Mouse (Mus musculus) embryonic facial prominence, embryonic 10.5 days (tissue): ENCODE measurements at regions not wholly inside any gene's neighbourhood (a gene's known extent, or its start where the extent isn't known, plus 50 kb on each side); places are given as distances from the start of the nearest gene placed in this dataset.

ENCODE experiments used
- DNase-seq: peaks from one replicate; pipeline ENCODE4 v3.0.0-alpha.2; 2017; ENCODE audit warnings: low spot score
- H3K27ac ChIP-seq: fragments of 300-500 bp; sonication (generic); replicated peaks from 2 replicates; pipeline ENCODE4 v1.5.1; 2016; ENCODE audit warnings: mild to moderate bottlenecking
- H3K27me3 ChIP-seq: fragments of 300-500 bp; sonication (generic); replicated peaks from 2 replicates; pipeline ENCODE4 v1.6.1; 2016; ENCODE audit warnings: low read depth, mild to moderate bottlenecking; ENCODE audit not compliant: poor library complexity, severe bottlenecking
- H3K36me3 ChIP-seq: fragments of 300-500 bp; sonication (generic); replicated peaks from 2 replicates; pipeline ENCODE4 v1.6.1; 2016; ENCODE audit warnings: mild to moderate bottlenecking, moderate library complexity
- H3K4me1 ChIP-seq: fragments of 300-500 bp; sonication (generic); 2 replicates; pipeline ENCODE4 v1.6.1; 2016
- H3K4me3 ChIP-seq: fragments of 300-500 bp; sonication (generic); 2 replicates; pipeline ENCODE4 v1.5.1; 2016; ENCODE audit warnings: mild to moderate bottlenecking, moderate library complexity
- H3K9me3 ChIP-seq: fragments of 300-500 bp; sonication (generic); 2 replicates; pipeline ENCODE4 v1.6.1; 2016; ENCODE audit warnings: mild to moderate bottlenecking
- WGBS: fragments of 180-500 bp; shearing (Covaris S2); methylation state at CpG from one replicate; pipeline ENCODE4 v1.1.7; 2016; 5-methylcytosine and 5-hydroxymethylcytosine counted together

GRCm38 (mm10) chr9:113057415-113057814 is 650.6 kb downstream of the Pdcd6ip start:
- 87% methylated on average over 11 of the region's 11 CpGs for WGBS
- H3K4me3 ChIP-seq: no peak overlapping the region
- H3K36me3 ChIP-seq: no peaks in the 10 kb centered on the region
- no peak for DNase-seq
- no peak overlapping the region for H3K27ac ChIP-seq
- H3K4me1 ChIP-seq: no peaks in the 10 kb centered on the region
- no peaks in the 10 kb centered on the region for H3K27me3 ChIP-seq
- no peaks in the 10 kb centered on the region for H3K9me3 ChIP-seq

- no peak overlapping the region for H3K4me3 ChIP-seq
- H3K9me3 ChIP-seq: no peaks in the 10 kb centered on the region
- H3K36me3 ChIP-seq: no peaks in the 10 kb centered on the region
- DNase-seq: no peak
- no peaks in the 10 kb centered on the region for H3K4me1 ChIP-seq
- H3K27me3 ChIP-seq: no peaks in the 10 kb centered on the region
- no peak overlapping the region for H3K27ac ChIP-seq
- 80% methylated on average over 4 of the region's 4 CpGs for WGBS
Observed at GRCm38 (mm10) chr9:113044556-113045178, 663.4 kb downstream of the Pdcd6ip start.

- Histone ChIP-seq H3K27me3 (no peaks in the 10 kb centered on the region), H3K36me3 (no peaks in the 10 kb centered on the region), H3K9me3 (no peaks in the 10 kb centered on the region), H3K27ac (no peak overlapping the region), H3K4me1 (no peaks in the 10 kb centered on the region), H3K4me3 (no peak overlapping the region)
- WGBS: 87% methylated on average over 6 of the region's 6 CpGs
- no peak for DNase-seq
Observed at GRCm38 (mm10) chr9:113040885-113041284, 667.2 kb downstream of the Pdcd6ip start.

- Histone ChIP-seq H3K9me3 (no peaks in the 10 kb centered on the region), H3K27ac (no peak overlapping the region), H3K4me3 (no peak overlapping the region), H3K36me3 (no peaks in the 10 kb centered on the region), H3K27me3 (no peaks in the 10 kb centered on the region), H3K4me1 (no peaks in the 10 kb centered on the region)
- DNase-seq: no peak
- WGBS: 83% methylated on average over 5 of the region's 5 CpGs
Observed at GRCm38 (mm10) chr9:113033996-113034395, 674.1 kb downstream of the Pdcd6ip start.

GRCm38 (mm10) chr9:113029091-113029490 is 679.0 kb downstream of the Pdcd6ip start:
- no peaks in the 10 kb centered on the region for H3K27me3 ChIP-seq
- 86% methylated on average over 4 of the region's 4 CpGs for WGBS
- no peak for DNase-seq
- H3K4me1 ChIP-seq: no peaks in the 10 kb centered on the region
- no peak overlapping the region for H3K27ac ChIP-seq
- no peak overlapping the region for H3K4me3 ChIP-seq
- H3K36me3 ChIP-seq: no peaks in the 10 kb centered on the region
- no peaks in the 10 kb centered on the region for H3K9me3 ChIP-seq

- Histone ChIP-seq H3K27ac (no peak overlapping the region), H3K4me1 (no peaks in the 10 kb centered on the region)
- 86% methylated on average over 4 of the region's 4 CpGs for WGBS
Observed at GRCm38 (mm10) chr9:113026904-113027193, 681.2 kb downstream of the Pdcd6ip start.

GRCm38 (mm10) chr9:113026096-113026903 is 681.8 kb downstream of the Pdcd6ip start:
- Histone ChIP-seq H3K27ac (no peak overlapping the region), H3K36me3 (no peaks in the 10 kb centered on the region), H3K9me3 (no peaks in the 10 kb centered on the region), H3K4me3 (no peak overlapping the region), H3K27me3 (no peaks in the 10 kb centered on the region), H3K4me1 (no peaks in the 10 kb centered on the region)
- 76% methylated on average over 4 of the region's 4 CpGs for WGBS
- DNase-seq: no peak

More at GRCm38 (mm10) chr9:113026904-113027193, 681.2 kb downstream of the Pdcd6ip start:
- no peak overlapping the region for H3K4me3 ChIP-seq
- no peaks in the 10 kb centered on the region for H3K27me3 ChIP-seq
- no peaks in the 10 kb centered on the region for H3K9me3 ChIP-seq
- DNase-seq: no peak
- no peaks in the 10 kb centered on the region for H3K36me3 ChIP-seq

- Histone ChIP-seq H3K4me1 (peaks cover 4% of the 10 kb centered on the region; the same call in 1 of the 2 replicates), H3K4me3 (no peak overlapping the region), H3K9me3 (no peaks in the 10 kb centered on the region), H3K27ac (no peak overlapping the region), H3K27me3 (no peaks in the 10 kb centered on the region), H3K36me3 (no peaks in the 10 kb centered on the region)
- DNase-seq: no peak
- WGBS: 80% methylated on average over 6 of the region's 6 CpGs
Observed at GRCm38 (mm10) chr9:113021866-113022645, 686.0 kb downstream of the Pdcd6ip start.

- H3K36me3 ChIP-seq: no peaks in the 10 kb centered on the region
- no peak overlapping the region for H3K4me3 ChIP-seq
- DNase-seq: no peak
- WGBS: 78% methylated on average over 6 of the region's 6 CpGs
- no peaks in the 10 kb centered on the region for H3K27me3 ChIP-seq
- H3K27ac ChIP-seq: no peak overlapping the region
- H3K9me3 ChIP-seq: no peaks in the 10 kb centered on the region
- H3K4me1 ChIP-seq: peaks cover 4% of the 10 kb centered on the region; the same call in 1 of the 2 replicates
Observed at GRCm38 (mm10) chr9:113019576-113019975, 688.5 kb downstream of the Pdcd6ip start.

GRCm38 (mm10) chr9:113008106-113008505 is 700.0 kb downstream of the Pdcd6ip start:
- no peaks in the 10 kb centered on the region for H3K9me3 ChIP-seq
- no peaks in the 10 kb centered on the region for H3K36me3 ChIP-seq
- H3K4me1 ChIP-seq: no peaks in the 10 kb centered on the region
- WGBS: 78% methylated on average over 4 of the region's 4 CpGs
- H3K27ac ChIP-seq: no peak overlapping the region
- no peaks in the 10 kb centered on the region for H3K27me3 ChIP-seq
- no peak for DNase-seq
- no peak overlapping the region for H3K4me3 ChIP-seq

- H3K27ac ChIP-seq: no peak overlapping the region
- no peak for DNase-seq
- no peaks in the 10 kb centered on the region for H3K9me3 ChIP-seq
- no peaks in the 10 kb centered on the region for H3K4me1 ChIP-seq
- H3K36me3 ChIP-seq: no peaks in the 10 kb centered on the region
- H3K4me3 ChIP-seq: no peak overlapping the region
- no peaks in the 10 kb centered on the region for H3K27me3 ChIP-seq
- 82% methylated on average over 1 of the region's 1 CpGs for WGBS
Observed at GRCm38 (mm10) chr9:112996204-112996603, 711.9 kb downstream of the Pdcd6ip start.

GRCm38 (mm10) chr9:112994774-112995173 is 713.3 kb downstream of the Pdcd6ip start:
- Histone ChIP-seq H3K27ac (no peak overlapping the region), H3K27me3 (no peaks in the 10 kb centered on the region), H3K36me3 (no peaks in the 10 kb centered on the region), H3K9me3 (no peaks in the 10 kb centered on the region), H3K4me3 (no peak overlapping the region), H3K4me1 (no peaks in the 10 kb centered on the region)
- DNase-seq: no peak
- 84% methylated on average over 4 of the region's 4 CpGs for WGBS
